Mouse (Mus musculus): ENCODE results near the gene Uhrf1bp1l. TPM values are rescaled to one million over a fixed set of nuclear protein-coding genes. Genes with fewer than 3 reads are reported as not detected.
"Not testable (repeated sequence)": the region's sequence is repeated elsewhere in the genome, so short reads cannot be mapped to it uniquely, and the experiment has no call there.

Uhrf1bp1l gene
- 46.9 and 65.2 TPM in 2 replicates for total RNA-seq (2014; fragmentation: Nextera tagmentation)
- total RNA-seq (2017), result 40.3 and 44.9 TPM in 2 replicates

GRCm38 (mm10) chr10:89744871-89745665, at the start of gene Uhrf1bp1l:
Uhrf1bp1l (plus strand) TSS chr10:89744991.
- ATAC-seq (replicated peaks; ENCODE audit: poor library complexity, severe bottlenecking), result peak; percentile 56

GRCm38 (mm10) chr10:89695194-89695911, 49.4 kb upstream of the Uhrf1bp1l start:
- peak; percentile 83 for ATAC-seq (replicated peaks; ENCODE audit: poor library complexity, severe bottlenecking)

GRCm38 (mm10) chr10:89696270-89696669, 48.5 kb upstream of the Uhrf1bp1l start:
- not testable (repeated sequence) for ATAC-seq (replicated peaks; ENCODE audit: poor library complexity, severe bottlenecking)

- no peak for ATAC-seq (replicated peaks; ENCODE audit: poor library complexity, severe bottlenecking)
Observed at GRCm38 (mm10) chr10:89697956-89698355, 46.8 kb upstream of the Uhrf1bp1l start.

GRCm38 (mm10) chr10:89703042-89703441, 41.7 kb upstream of the Uhrf1bp1l start:
- ATAC-seq (replicated peaks; ENCODE audit: poor library complexity, severe bottlenecking), result peak; percentile 77

- ATAC-seq (replicated peaks; ENCODE audit: poor library complexity, severe bottlenecking), result no peak
Observed at GRCm38 (mm10) chr10:89707397-89707796, 37.4 kb upstream of the Uhrf1bp1l start.

- ATAC-seq (replicated peaks; ENCODE audit: poor library complexity, severe bottlenecking), result peak; percentile 90
Observed at GRCm38 (mm10) chr10:89708720-89709119, 36.1 kb upstream of the Uhrf1bp1l start.

GRCm38 (mm10) chr10:89714910-89715309, 29.9 kb upstream of the Uhrf1bp1l start:
- ATAC-seq (replicated peaks; ENCODE audit: poor library complexity, severe bottlenecking), result no peak

- ATAC-seq (replicated peaks; ENCODE audit: poor library complexity, severe bottlenecking), result no peak
Observed at GRCm38 (mm10) chr10:89720252-89720651, 24.5 kb upstream of the Uhrf1bp1l start.

GRCm38 (mm10) chr10:89720796-89721195, 24.0 kb upstream of the Uhrf1bp1l start:
- ATAC-seq (replicated peaks; ENCODE audit: poor library complexity, severe bottlenecking), result no peak

GRCm38 (mm10) chr10:89722247-89723195, 22.3 kb upstream of the Uhrf1bp1l start:
- peak; percentile 74 for ATAC-seq (replicated peaks; ENCODE audit: poor library complexity, severe bottlenecking)

- ATAC-seq (replicated peaks; ENCODE audit: poor library complexity, severe bottlenecking), result no peak
Observed at GRCm38 (mm10) chr10:89730386-89730785, 14.4 kb upstream of the Uhrf1bp1l start.

- peak; percentile 23 for ATAC-seq (replicated peaks; ENCODE audit: poor library complexity, severe bottlenecking)
Observed at GRCm38 (mm10) chr10:89731341-89731740, 13.4 kb upstream of the Uhrf1bp1l start.

GRCm38 (mm10) chr10:89732001-89732794, 12.6 kb upstream of the Uhrf1bp1l start, which contains the start of gene Actr6:
Actr6 (minus strand) TSS chr10:89732295.
- ATAC-seq (replicated peaks; ENCODE audit: poor library complexity, severe bottlenecking), result peak; percentile 99

GRCm38 (mm10) chr10:89737092-89737491, 7.7 kb upstream of the Uhrf1bp1l start:
- ATAC-seq (replicated peaks; ENCODE audit: poor library complexity, severe bottlenecking), result no peak

GRCm38 (mm10) chr10:89737887-89738286, 6.9 kb upstream of the Uhrf1bp1l start:
- no peak for ATAC-seq (replicated peaks; ENCODE audit: poor library complexity, severe bottlenecking)

GRCm38 (mm10) chr10:89738395-89738794, 6.4 kb upstream of the Uhrf1bp1l start:
- ATAC-seq (replicated peaks; ENCODE audit: poor library complexity, severe bottlenecking), result peak; percentile 14; the same call in 1 of the 2 replicates

- no peak for ATAC-seq (replicated peaks; ENCODE audit: poor library complexity, severe bottlenecking)
Observed at GRCm38 (mm10) chr10:89739703-89740102, 5.1 kb upstream of the Uhrf1bp1l start.

- peak; percentile 65 for ATAC-seq (replicated peaks; ENCODE audit: poor library complexity, severe bottlenecking)
Observed at GRCm38 (mm10) chr10:89740995-89741394, 3.8 kb upstream of the Uhrf1bp1l start.

Data from granulocyte monocyte progenitor cell, adult 5-6 weeks (primary cell).